Mouse (Mus musculus) olfactory bulb, adult 2 months (tissue): Measurements from ENCODE around the gene Wipf1.

Experiments used
- CTCF ChIP-seq: fragments of 200-500 bp; IDR thresholded peaks from 2 replicates; pipeline ENCODE4 v1.5.1; 2012; ENCODE audit warnings: low read depth, mild to moderate bottlenecking, low read length, moderate library complexity; ENCODE audit not compliant: insufficient read depth
- POLR2A ChIP-seq: fragments of 200-500 bp; IDR thresholded peaks from 2 replicates; pipeline ENCODE4 v1.6.1; 2012; ENCODE audit warnings: mild to moderate bottlenecking, low read depth, low read length, moderate library complexity; ENCODE audit not compliant: insufficient read depth

GRCm38 (mm10) chr2:73545556-73545955, 16.0 kb upstream of the Wipf1 start:
- TF ChIP-seq POLR2A (no peak), CTCF (no peak)
